Mouse (Mus musculus) heart, embryonic 14.5 days (tissue): ENCODE measurements around the gene Jhy. TPM values are rescaled to one million over a fixed set of nuclear protein-coding genes. Genes with fewer than 3 reads are reported as not detected.

ENCODE experiments used
- polyA plus RNA-seq: library from polyadenylated mRNA; unstranded; fragments of >200 nt; fragmentation: Nextera tagmentation; extraction: Ambion mirVana; gene quantifications from 2 replicates; pipeline ENCODE4 v1.2.1, GENCODE M21; 2014

Gene Jhy
- polyA plus RNA-seq, 1 experiment from 2014 or later = not detected

Other genes starting within 250 kb of the Jhy start
- gene Hspa8, start 163.1 kb downstream of the Jhy start, polyA plus RNA-seq = 1,682 and 1,761 TPM in 2 replicates
- gene Bsx, start 90.0 kb downstream of the Jhy start, polyA plus RNA-seq = not detected in 2 replicates
- gene Crtam, start 40.5 kb upstream of the Jhy start, polyA plus RNA-seq = not detected in 2 replicates
- 9.6 and 10.4 TPM in 2 replicates for gene Ubash3b, start 197.6 kb upstream of the Jhy start, polyA plus RNA-seq